Mouse (Mus musculus): ENCODE measurements at regions not wholly inside any gene's neighbourhood (a gene's known extent, or its start where the extent isn't known, plus 50 kb on each side); places are given as distances from the start of the nearest gene placed in this dataset.
A peak's percentile ranks its signal among the peaks of the same experiment; 100 is the strongest.

- TF ChIP-seq CTCF (IDR thresholded peaks at IDR 0.05): no peak
- intact Hi-C loops (cut with DNase I): loop anchor here (10.0 kb wide), 1 partner anchor 429 kb away; no protein-coding TSS in a partner anchor
- DNase-seq (ENCODE audit: extremely low spot score in 1 of 2, low spot score in 2 of 2): no peak
- Histone ChIP-seq H3K27ac (no peak overlapping the region), H3K4me3 (no peak overlapping the region)
Observed at GRCm38 (mm10) chr2:123385622-123386418, 620.8 kb downstream of the Sqor start.

- Histone ChIP-seq H3K27ac (no peak overlapping the region), H3K4me3 (no peak overlapping the region)
- TF ChIP-seq CTCF (IDR thresholded peaks at IDR 0.05): no peak
- intact Hi-C loops (cut with DNase I): loop anchor here (10.0 kb wide), 1 partner anchor 428 kb away; no protein-coding TSS in a partner anchor
- peak in 1 of 2 experiments; percentile 12 for DNase-seq (ENCODE audit: extremely low spot score in 1 of 2, low spot score in 2 of 2)
Observed at GRCm38 (mm10) chr2:123386773-123387604, 622.0 kb downstream of the Sqor start.

GRCm38 (mm10) chr2:123390981-123391380 is 625.9 kb downstream of the Sqor start:
- TF ChIP-seq CTCF (IDR thresholded peaks at IDR 0.05): no peak
- Histone ChIP-seq H3K27ac (no peak overlapping the region), H3K4me3 (no peak overlapping the region)
- intact Hi-C loops (cut with DNase I): no loop called here
- DNase-seq (ENCODE audit: extremely low spot score in 1 of 2, low spot score in 2 of 2): no peak

- intact Hi-C loops (cut with DNase I): no loop called here
- Histone ChIP-seq H3K4me3 (no peak overlapping the region), H3K27ac (no peak overlapping the region)
- DNase-seq (ENCODE audit: extremely low spot score in 1 of 2, low spot score in 2 of 2): no peak
- TF ChIP-seq CTCF (IDR thresholded peaks at IDR 0.05): no peak
Observed at GRCm38 (mm10) chr2:123394296-123394695, 629.3 kb downstream of the Sqor start.

- no peak for TF ChIP-seq CTCF (IDR thresholded peaks at IDR 0.05)
- no peak overlapping the region for H3K27ac ChIP-seq
- no peak for DNase-seq (ENCODE audit: extremely low spot score in 1 of 2, low spot score in 2 of 2)
- intact Hi-C loops (cut with DNase I): no loop called here
- H3K4me3 ChIP-seq: no peak overlapping the region
Observed at GRCm38 (mm10) chr2:123397551-123397950, 632.5 kb downstream of the Sqor start.

GRCm38 (mm10) chr2:123401064-123401463 is 636.0 kb downstream of the Sqor start:
- no peak for TF ChIP-seq CTCF (IDR thresholded peaks at IDR 0.05)
- DNase-seq (ENCODE audit: extremely low spot score in 1 of 2, low spot score in 2 of 2): no peak
- intact Hi-C loops (cut with DNase I): no loop called here
- Histone ChIP-seq H3K4me3 (no peak overlapping the region), H3K27ac (no peak overlapping the region)

- TF ChIP-seq CTCF (IDR thresholded peaks at IDR 0.05): no peak
- Histone ChIP-seq H3K4me3 (no peak overlapping the region), H3K27ac (no peak overlapping the region)
- intact Hi-C loops (cut with DNase I): no loop called here
- DNase-seq (ENCODE audit: extremely low spot score in 1 of 2, low spot score in 2 of 2): no peak
Observed at GRCm38 (mm10) chr2:123409075-123409474, 644.0 kb downstream of the Sqor start.

- intact Hi-C loops (cut with DNase I): no loop called here
- DNase-seq (ENCODE audit: extremely low spot score in 1 of 2, low spot score in 2 of 2): no peak
- Histone ChIP-seq H3K27ac (no peak overlapping the region), H3K4me3 (no peak overlapping the region)
- no peak for TF ChIP-seq CTCF (IDR thresholded peaks at IDR 0.05)
Observed at GRCm38 (mm10) chr2:123458034-123458677, 631.6 kb upstream of the Sema6d start.

- intact Hi-C loops (cut with DNase I): no loop called here
- no peak overlapping the region for H3K27ac ChIP-seq
- no peak for TF ChIP-seq CTCF (IDR thresholded peaks at IDR 0.05)
Observed at GRCm38 (mm10) chr2:123473840-123474239, 615.9 kb upstream of the Sema6d start.

GRCm38 (mm10) chr2:123486681-123487080 is 603.1 kb upstream of the Sema6d start:
- DNase-seq (ENCODE audit: extremely low spot score in 1 of 2, low spot score in 2 of 2): no peak
- intact Hi-C loops (cut with DNase I): no loop called here
- H3K4me3 ChIP-seq: no peak overlapping the region
- TF ChIP-seq CTCF (IDR thresholded peaks at IDR 0.05): no peak
- H3K27ac ChIP-seq: no peak overlapping the region

More at GRCm38 (mm10) chr2:123473840-123474239, 615.9 kb upstream of the Sema6d start:
- no peak overlapping the region for H3K4me3 ChIP-seq
- no peak for DNase-seq (ENCODE audit: extremely low spot score in 1 of 2, low spot score in 2 of 2)

- no peak overlapping the region for H3K4me3 ChIP-seq
- no peak overlapping the region for H3K27ac ChIP-seq
- TF ChIP-seq CTCF (IDR thresholded peaks at IDR 0.05): no peak
- intact Hi-C loops (cut with DNase I): no loop called here
- no peak for DNase-seq (ENCODE audit: extremely low spot score in 1 of 2, low spot score in 2 of 2)
Observed at GRCm38 (mm10) chr2:123506162-123506561, 583.6 kb upstream of the Sema6d start.

- DNase-seq (ENCODE audit: extremely low spot score in 1 of 2, low spot score in 2 of 2): no peak
- H3K4me3 ChIP-seq: no peak overlapping the region
- no peak overlapping the region for H3K27ac ChIP-seq
- no peak for TF ChIP-seq CTCF (IDR thresholded peaks at IDR 0.05)
- intact Hi-C loops (cut with DNase I): no loop called here
Observed at GRCm38 (mm10) chr2:123507095-123507494, 582.7 kb upstream of the Sema6d start.

All from left cerebral cortex, adult 2 months (tissue).